In genomic region chr12:83133827-83134226, GRCm38 (mm10) we compare ENCODE assay signal across 10 mouse cellular contexts.
DNase-seq lines count a peak whose midpoint lies in the region; ATAC-seq and TF ChIP-seq lines count a peak whose summit lies in the region.
"Had no signal": no experiment of that assay in that cellular context is flagged by ENCODE, and none has a peak within 500 bp of the region (broad histone marks: within the 10 kb centered on the region; RNA-seq: fewer than 3 reads in every experiment).

No protein-coding gene starts in this region.

- H3K4me1 ChIP-seq in kidney, embryonic 14.5 days (ENCODE audit: control insufficient read depth, insufficient read depth, low read length) = no peaks in the 10 kb centered on the region; the same call in 1 of the 2 replicates
- peaks cover 3% of the 10 kb centered on the region for H3K4me1 ChIP-seq in brown adipose tissue, adult 24 weeks (ENCODE audit: control insufficient read depth, insufficient read depth, insufficient read length, low read length)
- H3K4me1 ChIP-seq in heart, adult 2 months (ENCODE audit: control insufficient read depth, insufficient read depth, low read length) = peaks cover 11% of the 10 kb centered on the region; the same call in 1 of the 2 replicates
- no peaks in the 10 kb centered on the region for H3K4me1 ChIP-seq in liver, postnatal 0 days (ENCODE audit: insufficient read depth)
- H3K4me1 ChIP-seq: embryonic facial prominence, embryonic 12.5 days; neural tube, embryonic 12.5 days had no signal

- WGBS in kidney, embryonic 14.5 days = 63% methylated on average over 6 of the region's 6 CpGs
- 5% methylated on average over 6 of the region's 6 CpGs for WGBS in heart, adult 2 months
- 64% methylated on average over 6 of the region's 6 CpGs for WGBS in liver, postnatal 0 days (ENCODE audit: insufficient replicate concordance)

- no peak for TF ChIP-seq EP300 in heart, adult 2 months (IDR thresholded peaks at IDR 0.05; ENCODE audit: insufficient read depth, low read depth, low read length)
- TF ChIP-seq EP300 in liver, postnatal 0 days (IDR thresholded peaks at IDR 0.05; ENCODE audit: low read depth) = no peak

- no peak for TF ChIP-seq CTCF in heart, adult 2 months (IDR thresholded peaks at IDR 0.05)
- TF ChIP-seq CTCF in liver, postnatal 0 days (IDR thresholded peaks at IDR 0.05; ENCODE audit: low read depth) = no peak

- H3K4me3 ChIP-seq in kidney, embryonic 14.5 days (ENCODE audit: low read length) = no peak overlapping the region
- H3K4me3 ChIP-seq in brown adipose tissue, adult 24 weeks (ENCODE audit: insufficient read depth, low read depth, low read length) = no peak overlapping the region
- H3K4me3 ChIP-seq in heart, adult 2 months = no peak overlapping the region
- H3K4me3 ChIP-seq in liver, postnatal 0 days (ENCODE audit: low read depth, low read length) = no peak overlapping the region
- H3K4me3 ChIP-seq: embryonic facial prominence, embryonic 12.5 days; neural tube, embryonic 12.5 days had no signal

- H3K27me3 ChIP-seq in kidney, embryonic 14.5 days (ENCODE audit: control insufficient read depth, insufficient read depth, low read length) = no peaks in the 10 kb centered on the region
- no peaks in the 10 kb centered on the region for H3K27me3 ChIP-seq in heart, adult 2 months (ENCODE audit: control insufficient read depth, insufficient read depth, low read length)
- H3K27me3 ChIP-seq in liver, postnatal 0 days (ENCODE audit: insufficient read depth, low read length) = no peaks in the 10 kb centered on the region
- H3K27me3 ChIP-seq: embryonic facial prominence, embryonic 12.5 days; neural tube, embryonic 12.5 days had no signal

- H3K9ac ChIP-seq in kidney, embryonic 14.5 days (ENCODE audit: low read depth, low read length) = no peak overlapping the region
- no peak overlapping the region for H3K9ac ChIP-seq in heart, adult 2 months (ENCODE audit: low read depth, low read length)
- no peak overlapping the region for H3K9ac ChIP-seq in liver, postnatal 0 days (replicated peaks)
- H3K9ac ChIP-seq: embryonic facial prominence, embryonic 12.5 days; neural tube, embryonic 12.5 days had no signal

- H3K9me3 ChIP-seq in kidney, embryonic 14.5 days (ENCODE audit: control insufficient read depth, low read length) = no peaks in the 10 kb centered on the region
- no peaks in the 10 kb centered on the region for H3K9me3 ChIP-seq in liver, postnatal 0 days (ENCODE audit: low read length)
- H3K9me3 ChIP-seq: embryonic facial prominence, embryonic 12.5 days; neural tube, embryonic 12.5 days had no signal

- intact Hi-C loops in heart, adult 2 months (cut with DNase I) = no loop called here

- no peak overlapping the region for H3K4me2 ChIP-seq in kidney, embryonic 14.5 days (replicated peaks; ENCODE audit: low read depth, low read length)
- H3K4me2 ChIP-seq in liver, postnatal 0 days (ENCODE audit: low read depth, low read length) = no peak overlapping the region
- H3K4me2 ChIP-seq: embryonic facial prominence, embryonic 12.5 days; neural tube, embryonic 12.5 days had no signal

- no peak for TF ChIP-seq POLR2A in heart, adult 2 months (IDR thresholded peaks at IDR 0.05; ENCODE audit: insufficient read depth, low read depth, low read length)

- no peaks in the 10 kb centered on the region for H3K36me3 ChIP-seq in kidney, embryonic 14.5 days (ENCODE audit: control insufficient read depth, insufficient read depth, low read length)
- no peaks in the 10 kb centered on the region for H3K36me3 ChIP-seq in heart, adult 2 months (ENCODE audit: control insufficient read depth, insufficient read depth, low read length)
- H3K36me3 ChIP-seq in liver, postnatal 0 days (replicated peaks; ENCODE audit: insufficient read depth, low read length) = no peaks in the 10 kb centered on the region
- H3K36me3 ChIP-seq: embryonic facial prominence, embryonic 12.5 days; neural tube, embryonic 12.5 days had no signal

- H3K27ac ChIP-seq in kidney, embryonic 14.5 days (ENCODE audit: low read depth, low read length) = no peak overlapping the region
- H3K27ac ChIP-seq in brown adipose tissue, adult 24 weeks (replicated peaks; ENCODE audit: low read depth, low read length) = 0 out of 2 replicates have a peak overlapping the region, but pooled peaks have one; percentile 21
- no peak overlapping the region; the same call in 1 of the 2 replicates for H3K27ac ChIP-seq in heart, adult 2 months
- no peak overlapping the region for H3K27ac ChIP-seq in liver, postnatal 0 days (ENCODE audit: low read depth)
- H3K27ac ChIP-seq: embryonic facial prominence, embryonic 12.5 days; neural tube, embryonic 12.5 days had no signal

- peak; percentile 7 to 16 for DNase-seq in kidney, adult 8-10 months
- DNase-seq in heart, adult 2 months = peak; percentile 47 to 71
- peak; percentile 41 to 48 for DNase-seq in left cerebral cortex, adult 18-20 months (ENCODE audit: low spot score in 2 of 2)
- peak; percentile 33 for DNase-seq in telencephalon, adult 2 months (ENCODE audit: low read depth, low spot score)
- DNase-seq in liver, postnatal 0 days = no peak

- no peak for ATAC-seq in kidney, embryonic 14.5 days (ENCODE audit: low FRiP score, low TSS enrichment)
- ATAC-seq in activated CD4-positive, CD25-positive, alpha-beta regulatory T cell, adult 4 months = no peak
- no peak for ATAC-seq in liver, postnatal 0 days

- no peaks in the 10 kb centered on the region for H3K79me2 ChIP-seq in heart, adult 2 months (replicated peaks; ENCODE audit: control insufficient read depth, insufficient read depth, low read length)
